Mouse (Mus musculus) heart, postnatal 36 days (tissue): ENCODE data around the gene Shb. TPM values are rescaled to one million over a fixed set of nuclear protein-coding genes. Genes with fewer than 3 reads are reported as not detected.

Experiments used
- DNase-seq, 2 experiments: peaks; one replicate each; pipeline ENCODE4 v3.0.0; 2021 to 2022
- intact Hi-C: fragments of 180-260 bp; cut with DNase I; formaldehyde crosslinking; loops from one replicate; pipeline ENCODE4 v1.15.1; 2025
- total RNA-seq, 2 experiments: library from RNA; stranded (reverse); gene quantifications; 2 replicates each; pipeline ENCODE4 v1.2.3; 2021

Gene Shb
- total RNA-seq = 10 to 100 TPM; 24.2 to 40.9 TPM

DNA sequence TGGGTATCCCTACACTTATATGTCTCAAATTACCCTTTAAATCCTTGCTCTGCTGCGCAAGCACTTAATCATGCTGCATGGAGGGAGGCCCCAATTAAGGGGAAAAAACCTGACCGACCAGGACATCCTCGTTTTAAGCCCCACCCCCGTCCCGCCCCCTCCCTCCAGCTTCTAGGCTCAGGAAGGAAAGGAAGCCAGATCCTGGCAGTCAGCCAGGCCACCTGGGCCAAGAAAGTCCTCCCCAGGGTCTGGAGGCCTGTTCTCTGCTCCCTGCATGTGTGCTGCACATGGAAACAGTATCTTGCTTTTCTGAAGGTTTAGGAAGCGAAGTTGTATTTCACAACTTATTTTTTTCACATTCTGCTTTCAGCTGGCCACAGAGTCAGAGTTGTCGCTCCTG is at the start of gene Shb:
Shb (minus strand) TSS at position 96 of the 400 bp plus-strand sequence.
- peak; percentile 78 to 84 for DNase-seq
- intact Hi-C loops = loop anchor here (5.0 kb wide), 4 partner anchors 80 to 520 kb away; partner anchors contain the start of genes Dcaf10, Exosc3 and Zbtb5

DNA sequence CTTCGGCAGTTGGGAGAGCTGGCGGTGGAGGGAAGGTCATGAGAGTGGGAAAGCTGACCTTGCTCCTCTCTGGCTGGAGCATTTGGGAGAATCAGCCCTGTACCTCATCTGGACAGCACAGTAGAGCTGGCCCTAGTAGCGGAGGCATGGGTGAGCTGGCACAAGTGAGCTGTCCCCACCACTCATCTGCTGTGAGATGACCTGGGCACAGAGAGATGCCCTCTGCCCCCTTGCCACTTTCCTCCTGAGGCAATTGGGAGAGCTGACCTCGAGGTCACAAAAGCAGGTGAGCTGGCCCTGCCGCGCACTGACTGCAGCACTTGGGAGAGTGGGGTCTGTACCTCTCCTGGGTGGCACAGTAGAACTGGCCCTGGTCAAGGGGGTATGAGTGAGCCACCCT is 48.8 kb upstream of the Shb start:
- intact Hi-C loops = no loop called here
- no peak for DNase-seq

DNA sequence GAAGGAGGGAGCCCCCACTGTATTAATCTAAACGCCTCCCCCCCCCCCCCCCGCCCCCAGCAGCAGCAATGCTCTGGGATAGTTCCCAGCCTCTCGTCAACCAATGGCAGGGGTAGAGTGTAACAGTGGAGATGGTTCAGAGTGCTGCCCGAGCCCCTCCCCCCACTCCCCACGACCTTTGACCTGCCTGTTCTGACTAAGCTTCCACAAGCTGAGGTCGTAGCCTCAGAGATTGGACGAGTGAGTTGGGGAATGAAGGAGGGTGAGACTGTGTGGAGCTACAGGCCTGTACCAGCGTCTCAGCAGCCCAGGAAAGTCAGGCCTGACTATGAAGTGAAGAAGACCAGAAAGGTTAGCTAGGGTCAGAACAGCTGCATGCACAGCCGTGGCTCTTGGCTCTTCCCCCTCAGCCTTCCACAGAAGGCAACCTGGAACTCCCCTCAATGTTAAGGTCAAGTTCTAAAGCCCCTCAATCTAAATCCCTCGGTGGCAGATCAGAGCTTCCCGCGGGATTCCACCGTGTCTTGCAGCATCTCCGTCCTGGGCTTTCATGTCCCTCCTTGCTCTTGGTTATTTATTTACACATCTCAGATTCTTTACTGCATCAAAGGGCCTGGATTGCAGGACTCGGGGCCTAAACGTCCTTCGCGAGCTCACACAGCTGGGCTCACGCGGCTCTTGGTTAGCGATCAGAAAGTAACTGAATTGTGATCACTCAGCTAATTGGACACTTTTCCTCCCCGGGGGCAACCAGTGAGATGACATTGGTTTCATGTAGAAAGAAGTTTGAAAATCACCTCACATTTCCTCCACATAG is 46.5 kb upstream of the Shb start:
- DNase-seq = no peak

DNA sequence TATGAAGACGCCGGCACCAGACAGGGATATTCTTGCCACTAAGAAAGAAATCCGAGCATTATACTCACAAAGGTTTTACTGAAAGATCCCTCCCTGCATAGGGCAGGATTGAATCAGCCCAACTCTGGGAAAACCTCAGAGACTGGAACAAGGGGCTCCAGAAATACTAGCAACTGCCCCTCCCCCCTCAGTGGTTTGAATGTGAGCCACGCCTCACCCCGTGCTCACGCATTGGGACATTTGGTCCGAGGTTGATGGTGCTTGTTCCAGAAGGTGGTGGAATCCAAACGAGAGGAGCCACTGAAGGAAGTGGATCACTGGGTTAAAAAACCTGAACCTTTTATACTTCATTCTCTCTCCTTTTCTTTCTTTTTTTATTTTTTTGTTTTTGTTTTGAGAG is 45.4 kb upstream of the Shb start:
- intact Hi-C loops = no loop called here
- DNase-seq = no peak

More for the DNA sequence above, 46.5 kb upstream of the Shb start:
- intact Hi-C loops = no loop called here

DNA sequence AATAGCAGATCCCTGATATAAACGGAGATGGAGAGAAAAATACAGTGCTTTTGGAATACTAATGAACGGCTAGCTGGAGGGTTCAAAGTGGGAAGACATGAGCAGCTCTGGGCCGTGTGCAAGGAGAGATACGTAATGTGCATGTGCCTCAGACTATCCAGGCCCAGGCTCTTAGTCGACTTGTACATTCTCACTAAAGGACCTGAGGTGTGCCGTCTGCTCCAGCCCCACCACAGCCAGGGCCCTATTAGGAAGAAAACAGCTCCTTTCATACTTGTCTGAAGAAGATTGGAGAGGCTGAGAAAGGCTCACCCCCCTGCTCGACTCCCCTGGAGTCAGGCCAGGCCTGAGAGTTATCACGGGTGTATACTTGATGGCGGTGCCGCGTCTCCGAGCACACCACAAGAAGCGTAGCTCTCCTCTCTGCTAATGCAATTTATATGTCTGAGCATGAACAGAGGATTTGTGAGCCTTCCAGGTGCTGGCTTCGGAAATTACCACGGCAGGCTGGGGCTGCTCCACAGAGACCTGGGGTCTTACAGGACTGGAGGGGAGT is 42.4 kb upstream of the Shb start:
- intact Hi-C loops = no loop called here
- DNase-seq = no peak

DNA sequence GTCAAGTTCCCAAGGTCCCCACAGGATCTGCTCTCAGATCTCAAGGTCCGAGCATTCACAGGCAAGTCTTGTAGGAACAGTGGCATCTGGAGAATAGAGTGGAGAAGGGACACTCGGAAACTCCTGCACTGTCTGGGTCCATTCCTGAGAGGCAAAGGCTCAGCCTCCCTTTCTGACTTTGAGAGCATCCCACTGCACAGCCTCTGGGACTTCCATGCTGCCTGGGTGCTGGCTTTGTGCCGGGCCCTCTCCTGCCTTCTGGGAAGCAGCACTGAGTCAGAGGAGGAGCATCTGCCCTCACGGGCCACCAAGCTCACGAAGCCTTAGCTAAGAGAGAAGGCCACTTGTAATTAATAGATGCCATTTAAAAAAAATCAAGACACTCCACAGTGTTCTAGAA is 37.3 kb upstream of the Shb start:
- no peak for DNase-seq
- intact Hi-C loops = no loop called here

DNA sequence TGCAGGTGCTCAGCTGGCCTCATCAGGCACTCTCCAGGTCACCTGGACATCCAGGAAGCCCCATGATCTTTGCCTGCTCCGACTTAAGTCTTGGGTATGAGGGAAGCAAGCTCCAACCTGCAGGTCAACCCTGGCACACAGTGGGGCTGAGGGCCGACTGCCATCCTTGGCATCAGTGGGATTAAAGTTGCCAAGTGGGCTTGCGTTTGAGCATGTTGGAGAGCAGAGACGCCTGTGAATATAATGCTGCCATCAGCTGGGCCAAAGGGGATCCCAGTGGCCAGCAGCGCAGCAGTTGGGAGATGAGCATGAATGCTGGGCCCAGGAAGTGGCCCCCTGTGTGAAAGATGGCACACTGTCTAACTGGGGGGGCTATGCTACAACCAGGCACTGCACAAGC is 25.9 kb upstream of the Shb start:
- no peak for DNase-seq
- intact Hi-C loops = no loop called here

DNA sequence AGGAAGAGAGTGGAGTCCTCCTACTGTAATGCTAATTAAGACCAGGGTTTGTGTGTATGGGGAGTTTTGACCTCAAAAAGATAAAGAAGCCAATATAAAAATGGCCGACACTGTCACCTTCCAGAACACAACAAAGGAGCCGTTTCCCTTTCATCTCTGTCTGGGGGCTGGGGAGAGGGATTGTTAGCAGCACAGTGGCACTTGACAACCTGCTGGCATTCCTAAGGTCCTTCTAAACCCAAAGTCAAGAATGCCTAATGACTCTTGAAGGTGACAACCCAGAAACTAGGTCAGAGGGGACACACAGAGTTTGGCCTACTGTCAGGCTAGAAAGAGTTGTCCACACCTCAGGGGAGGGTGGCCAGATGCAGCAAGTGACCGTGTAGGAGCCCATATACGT is 20.3 kb upstream of the Shb start:
- no peak for DNase-seq
- intact Hi-C loops = no loop called here

DNA sequence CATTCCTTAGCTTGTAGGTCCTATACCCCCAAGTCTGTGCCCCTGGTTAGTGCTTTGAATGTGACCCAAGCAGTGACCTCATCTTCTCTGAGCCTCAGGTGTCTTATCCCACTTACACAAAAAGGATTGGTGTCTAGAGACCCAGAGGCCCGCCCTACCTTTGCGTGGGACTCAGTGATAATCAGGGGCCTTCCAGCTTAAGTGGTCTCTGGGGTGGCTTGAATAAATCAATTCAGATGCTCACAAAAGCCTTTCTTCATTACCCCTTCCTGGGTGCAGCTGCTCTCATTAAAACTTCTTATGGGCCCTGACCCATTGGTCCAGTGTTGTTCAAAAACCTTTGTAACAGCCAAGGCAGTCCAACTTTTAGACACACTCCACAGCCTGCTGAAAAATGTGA is 18.7 kb upstream of the Shb start:
- intact Hi-C loops = no loop called here
- no peak for DNase-seq

DNA sequence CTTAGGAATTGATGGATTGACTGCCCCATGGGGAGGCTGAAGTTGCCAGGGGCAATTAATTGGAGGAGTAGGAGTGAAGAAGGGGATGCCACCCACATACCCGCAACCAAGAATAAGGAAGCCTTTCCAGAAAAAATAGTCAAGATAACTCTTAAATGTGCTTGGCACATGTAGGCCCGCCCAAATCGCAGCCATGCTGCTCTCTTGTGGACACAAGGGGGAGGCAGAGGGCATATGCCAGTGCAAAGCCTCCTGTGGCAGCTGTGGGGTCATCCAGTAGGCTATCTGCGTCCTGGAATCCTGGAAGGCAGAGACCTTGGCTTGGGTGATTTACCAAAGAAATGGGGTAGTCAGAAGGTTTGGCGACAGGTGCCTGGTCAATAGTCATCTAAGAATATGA is 17.2 kb upstream of the Shb start:
- peak in 1 of 2 experiments; percentile 24 for DNase-seq
- intact Hi-C loops = loop anchor here (1.0 to 5.0 kb wide), 2 partner anchors 222 to 308 kb away; no protein-coding TSS in a partner anchor

DNA sequence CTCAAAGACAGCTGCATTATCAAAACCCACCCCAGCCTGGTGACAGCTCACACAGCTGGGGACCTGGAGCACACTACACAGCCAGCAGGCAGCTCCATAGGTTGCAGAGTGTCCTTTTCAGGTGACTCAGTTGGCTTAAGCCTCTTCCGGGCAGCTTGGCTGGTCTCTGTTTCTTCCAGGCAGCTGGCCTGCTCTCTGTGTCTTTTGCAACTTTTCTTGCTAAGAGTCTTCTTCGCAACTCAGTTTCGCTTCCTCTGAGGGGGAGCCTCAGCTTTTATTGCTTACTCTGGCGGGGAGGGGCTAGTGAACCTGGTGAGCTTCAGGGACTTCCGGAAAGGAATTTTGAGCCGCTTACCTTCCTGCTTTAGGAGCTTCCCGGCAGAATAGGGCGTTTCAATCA is 13.6 kb upstream of the Shb start:
- DNase-seq = no peak
- intact Hi-C loops = loop anchor here (5.0 kb wide), 1 partner anchor 311 kb away; no protein-coding TSS in a partner anchor

DNA sequence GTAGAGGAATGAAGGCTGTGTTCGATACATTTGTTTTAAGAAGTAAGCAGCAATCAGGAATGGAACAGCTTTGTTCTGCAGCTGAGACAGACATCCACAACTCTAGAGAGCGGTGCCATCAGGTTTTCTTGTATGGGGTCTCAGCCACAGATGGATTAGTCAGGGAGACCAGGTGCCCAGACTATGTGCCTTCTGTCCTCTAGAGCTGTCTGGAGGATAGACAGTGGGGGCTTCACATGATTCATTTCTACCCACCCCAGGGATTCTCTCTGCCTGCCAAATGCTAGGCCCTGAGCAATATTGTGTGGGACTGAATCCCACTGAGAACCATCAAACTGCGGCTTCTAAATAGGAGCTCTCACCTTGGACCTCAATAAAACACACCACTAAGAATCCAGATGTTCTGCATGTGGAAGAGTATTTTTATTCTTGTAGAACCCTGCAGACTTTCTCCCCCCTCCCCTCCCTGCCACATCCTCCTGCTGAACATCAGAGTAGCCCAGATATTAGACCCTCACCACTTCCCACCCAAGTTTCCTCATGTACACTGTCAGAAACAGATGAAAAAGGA is 11.3 kb upstream of the Shb start:
- no peak for DNase-seq
- intact Hi-C loops = no loop called here

DNA sequence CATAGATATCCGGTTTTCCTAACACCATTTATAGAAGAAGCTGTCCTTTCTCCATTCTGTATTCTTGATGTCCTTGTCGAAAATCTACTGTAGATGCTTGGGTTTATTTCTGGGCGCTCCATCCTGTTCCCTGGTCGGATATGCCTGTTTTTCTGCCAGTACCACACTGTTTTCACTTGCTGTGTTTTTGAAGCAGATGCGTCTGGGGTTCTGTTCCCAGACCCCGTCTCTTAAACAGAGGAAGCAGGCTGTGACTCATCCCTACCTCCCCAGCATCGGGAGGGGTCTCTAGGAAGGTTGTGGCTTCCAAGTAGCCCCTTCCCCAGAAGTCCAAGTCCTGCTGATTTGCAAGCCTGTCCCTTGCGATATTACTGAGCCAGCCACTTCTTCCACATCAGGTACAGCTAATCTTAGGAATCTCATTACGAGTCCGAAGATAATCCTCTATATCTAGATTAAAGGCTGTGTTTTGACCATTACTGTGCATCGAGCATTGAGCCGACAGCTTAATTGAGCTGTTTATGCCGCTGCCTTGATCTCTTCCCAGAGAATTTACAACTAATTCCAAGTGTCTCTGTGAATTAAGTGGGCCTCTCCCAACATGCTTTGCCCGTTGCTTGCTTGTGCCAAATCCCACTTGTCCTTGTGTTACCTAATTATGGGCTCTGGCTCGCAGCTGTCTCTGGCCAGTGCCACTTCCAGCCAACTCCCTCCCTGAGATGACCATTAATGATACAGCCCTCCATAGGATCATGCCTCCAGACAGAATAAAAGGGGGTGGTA is 8.1 kb upstream of the Shb start:
- no peak for DNase-seq
- intact Hi-C loops = no loop called here

DNA sequence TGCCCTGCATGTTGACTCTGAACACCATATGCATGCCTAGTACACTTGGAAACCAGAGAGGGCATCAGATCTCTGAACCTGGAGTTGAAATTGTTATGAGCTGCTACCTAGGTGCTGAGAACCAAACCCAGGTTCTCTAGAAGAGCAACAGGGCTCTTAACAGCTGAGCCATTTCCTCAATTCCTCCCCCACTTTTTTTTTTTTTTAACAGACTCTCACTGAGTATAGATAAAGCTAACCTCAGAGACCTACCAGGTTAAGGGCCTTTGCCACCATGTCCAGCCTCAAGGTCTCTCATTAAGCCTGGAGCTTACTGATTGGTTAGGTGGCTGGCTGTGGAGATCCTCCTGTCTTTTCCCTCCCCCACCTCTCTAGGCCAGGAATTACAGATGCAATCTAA is 6.9 kb upstream of the Shb start:
- DNase-seq = no peak
- intact Hi-C loops = no loop called here

DNA sequence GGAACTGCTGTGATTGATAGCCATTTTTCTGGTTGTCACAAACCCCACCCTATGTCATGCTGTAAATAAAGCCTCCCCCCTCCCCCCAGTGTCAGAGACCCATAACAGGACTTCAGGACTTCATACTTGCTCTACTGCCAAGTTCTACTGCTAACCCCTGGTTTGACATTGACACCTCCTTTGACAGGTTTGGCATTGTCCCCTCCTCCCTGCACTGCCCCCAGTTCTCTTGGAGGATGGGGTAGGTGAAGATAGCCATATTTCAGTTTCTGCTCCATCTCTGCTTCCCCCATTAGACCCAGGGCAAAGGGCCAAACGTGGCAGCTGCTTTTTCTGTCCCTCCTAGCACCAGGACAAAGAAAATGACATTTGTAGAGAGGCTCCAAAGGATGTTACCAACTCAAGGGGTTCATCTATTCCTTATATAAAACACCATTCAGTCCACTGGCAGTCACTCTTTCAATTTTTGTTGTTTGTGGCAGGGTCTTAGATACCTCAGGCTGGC is 1.2 kb upstream of the Shb start:
- DNase-seq = no peak
- intact Hi-C loops = loop anchor here (5.0 kb wide), 4 partner anchors 79 to 521 kb away; partner anchors contain the start of genes Dcaf10, Exosc3 and Zbtb5

DNA sequence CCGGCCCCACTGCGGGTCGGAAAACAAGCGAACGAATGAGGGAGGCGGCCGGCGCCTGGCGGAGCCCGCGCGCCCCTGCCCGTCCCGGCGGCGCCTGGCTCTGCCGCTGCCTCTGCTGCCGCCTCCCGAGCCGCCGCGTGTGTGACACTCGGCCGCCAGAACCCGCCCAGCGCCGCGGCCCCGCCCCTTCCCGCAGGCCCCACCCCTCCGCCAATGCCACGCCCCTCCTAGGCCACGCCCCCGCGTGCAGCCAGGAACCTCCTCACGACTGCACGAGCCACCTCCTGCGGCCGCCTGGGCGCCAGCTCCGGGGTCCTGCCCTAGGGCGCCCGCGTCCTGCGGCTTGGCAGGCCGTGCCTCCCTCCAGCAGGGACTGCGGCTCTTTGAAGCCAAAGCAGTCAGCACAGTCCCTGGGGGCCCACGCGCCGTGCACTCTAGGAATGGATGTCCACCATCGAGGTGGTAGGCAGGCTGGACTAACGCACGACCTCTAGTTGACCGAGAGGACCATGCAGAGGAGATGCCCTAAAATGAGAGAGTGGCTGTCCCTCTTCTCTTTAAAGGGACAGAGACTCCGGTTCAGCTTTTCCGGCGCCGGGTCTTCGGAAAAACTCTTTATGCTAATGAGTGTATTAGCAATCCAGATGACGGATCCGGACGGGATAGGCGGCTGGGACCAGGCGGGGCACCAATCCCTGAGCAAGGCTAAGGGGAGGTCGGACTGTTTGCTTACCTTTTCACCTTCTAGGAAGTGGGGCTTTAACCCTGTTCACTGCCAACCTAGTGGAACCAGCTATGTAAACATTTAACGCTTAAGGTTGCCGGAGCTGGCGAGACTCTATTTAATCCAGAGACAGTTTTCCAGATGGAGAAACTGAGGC is 1.4 kb downstream of the Shb start:
- peak; percentile 94 to 95 for DNase-seq
- intact Hi-C loops = loop anchor here (2.0 to 5.0 kb wide), 5 partner anchors 81 to 519 kb away; partner anchors contain the start of genes Dcaf10, Exosc3, Slc25a51 and Zbtb5

DNA sequence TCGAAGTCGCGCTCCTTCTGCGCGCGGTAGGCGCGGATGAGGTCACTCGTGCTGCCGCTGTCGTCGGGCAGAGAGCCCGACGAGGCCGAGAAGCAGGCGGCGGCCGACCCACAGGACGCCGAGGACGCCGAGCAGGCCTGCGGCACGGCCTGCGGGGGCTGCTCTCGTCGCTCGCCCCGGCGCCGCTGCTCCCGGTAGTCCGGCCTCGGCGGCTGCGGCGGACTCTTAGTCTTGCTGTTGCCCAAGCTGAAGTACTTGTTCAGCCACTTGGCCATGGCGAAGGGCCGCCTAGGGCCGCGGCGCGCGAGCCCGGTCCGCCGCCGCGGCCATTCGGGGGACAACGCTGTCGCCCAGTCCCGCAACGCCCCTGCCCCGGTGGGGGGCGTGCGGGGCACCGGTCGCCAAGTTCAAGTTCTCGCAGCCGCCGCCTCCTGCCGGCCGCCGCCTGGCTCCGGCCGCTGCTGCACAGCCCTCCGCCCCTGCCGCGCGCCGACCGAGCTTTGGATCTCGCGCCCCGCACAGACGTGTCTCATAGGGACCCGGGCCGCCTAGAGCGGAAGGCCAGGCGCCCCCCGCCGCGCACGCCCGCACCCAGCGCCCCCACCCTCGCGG is 2.2 kb downstream of the Shb start:
- peak; percentile 55 to 75 for DNase-seq
- intact Hi-C loops = loop anchor here (2.0 to 5.0 kb wide), 7 partner anchors 57 to 518 kb away; partner anchors contain the start of genes Dcaf10, Exosc3, Slc25a51 and Zbtb5

DNA sequence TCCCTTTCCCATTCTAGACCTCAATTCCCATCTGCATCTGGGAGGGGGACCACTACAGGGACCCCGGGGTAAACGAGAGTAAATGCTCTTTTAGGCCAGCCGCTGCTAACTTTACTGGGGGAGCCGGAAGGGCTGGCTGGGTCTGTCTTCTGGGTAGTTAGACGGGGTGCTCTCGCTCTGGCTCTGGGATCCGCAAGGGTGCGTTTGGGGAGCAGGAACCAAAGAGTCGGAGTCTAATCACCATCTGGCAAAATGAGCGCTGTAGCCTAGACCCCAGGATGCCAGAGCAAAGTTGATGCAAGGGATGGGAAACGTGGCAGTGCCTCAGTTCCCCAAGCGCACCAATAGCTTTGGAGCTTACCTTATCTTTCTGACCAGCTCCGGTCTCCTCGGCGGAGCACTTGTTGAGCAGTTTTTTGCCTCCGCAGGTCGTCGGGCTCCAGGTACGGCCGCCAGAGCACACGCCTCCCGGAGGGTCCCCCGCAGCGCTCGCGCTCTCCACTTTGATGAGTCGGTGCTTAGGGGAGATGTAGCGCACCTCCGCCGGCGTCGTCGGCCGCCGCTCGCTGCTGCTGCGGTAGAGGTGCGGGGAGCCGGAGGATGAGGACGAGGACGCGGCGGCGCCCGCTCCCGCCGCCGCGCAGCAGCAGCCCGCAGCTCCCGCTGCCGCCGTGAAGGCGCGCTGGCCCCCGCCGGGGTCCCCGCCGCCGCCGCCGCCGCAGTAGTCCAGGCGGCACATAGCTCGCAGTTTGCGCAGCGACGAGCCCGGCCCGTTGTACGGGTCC is 2.9 kb downstream of the Shb start:
- DNase-seq = peak in 1 of 2 experiments; percentile 35

More for the DNA sequence above, 2.9 kb downstream of the Shb start:
- intact Hi-C loops = loop anchor here (2.0 kb wide), 2 partner anchors 57 to 77 kb away; no protein-coding TSS in a partner anchor
